Mouse (Mus musculus) C2C12 (cell line): Measurements from ENCODE around the gene Kif3b. TPM values are rescaled to one million over a fixed set of nuclear protein-coding genes. Genes with fewer than 3 reads are reported as not detected.
A peak's percentile ranks its signal among the peaks of the same experiment; 100 is the strongest.

Experiments
- H3K27me3 ChIP-seq: one replicate; pipeline ENCODE4 v1.6.1; 2011; ENCODE audit not compliant: control insufficient read depth, insufficient read depth, insufficient read length
- H3K36me3 ChIP-seq: one replicate; pipeline ENCODE4 v1.6.1; 2011; ENCODE audit not compliant: control insufficient read depth, insufficient read depth
- H3K4me3 ChIP-seq: one replicate; pipeline ENCODE4 v1.5.1; 2011; ENCODE audit warnings: mild to moderate bottlenecking, control low read depth; ENCODE audit not compliant: poor library complexity, insufficient read depth, severe bottlenecking
- H3K79me2 ChIP-seq: one replicate; pipeline ENCODE4 v1.6.1; 2011; ENCODE audit not compliant: control insufficient read depth, insufficient read depth
- H3K79me3 ChIP-seq: one replicate; pipeline ENCODE4 v1.6.1; 2011; ENCODE audit warnings: low read depth, control low read depth
- H3ac ChIP-seq: one replicate; pipeline ENCODE3; 2011; ENCODE audit warnings: low read depth; ENCODE audit not compliant: control insufficient read depth, insufficient read length
- CEBPB ChIP-seq: IDR thresholded peaks from one replicate; pipeline ENCODE4 v1.6.1; 2011; ENCODE audit warnings: low read depth, mild to moderate bottlenecking, control low read depth, moderate library complexity
- CTCF ChIP-seq: IDR thresholded peaks from one replicate; pipeline ENCODE4 v1.5.1; 2011; ENCODE audit not compliant: control insufficient read depth, insufficient read depth, insufficient read length
- FOSL1 ChIP-seq: IDR thresholded peaks from one replicate; pipeline ENCODE4 v1.8.0; 2011; ENCODE audit warnings: mild to moderate bottlenecking, low read length; ENCODE audit not compliant: poor library complexity, insufficient read depth, severe bottlenecking
- MAX ChIP-seq: IDR thresholded peaks from one replicate; pipeline ENCODE4 v1.6.1; 2011; ENCODE audit warnings: mild to moderate bottlenecking, control low read depth
- MYOD1 ChIP-seq: IDR thresholded peaks from one replicate; pipeline ENCODE4 v1.6.1; 2011; ENCODE audit warnings: low read depth; ENCODE audit not compliant: control insufficient read depth, insufficient read length
- MYOG ChIP-seq: IDR thresholded peaks from one replicate; pipeline ENCODE4 v1.6.1; 2011; ENCODE audit not compliant: control insufficient read depth, insufficient read length; ENCODE audit errors: extremely low read depth
- USF1 ChIP-seq: IDR thresholded peaks from one replicate; pipeline ENCODE4 v1.6.1; 2011; ENCODE audit warnings: low read depth, mild to moderate bottlenecking, control low read depth, moderate library complexity
- polyA plus RNA-seq: library from polyadenylated mRNA; unstranded; fragments of >200 nt; fragmentation: generic; extraction: Trizol; gene quantifications from one replicate; pipeline ENCODE4 v1.2.1, GENCODE M21; 2012; ENCODE audit warnings: missing spikeins

The Kif3b gene
- polyA plus RNA-seq, 1 experiment, result 8.6 TPM

GRCm38 (mm10) chr2:153319036-153319643 is 27.9 kb downstream of the Kif3b start:
- H3K36me3 ChIP-seq, result peaks cover 49% of the 10 kb centered on the region
- TF ChIP-seq FOSL1, result no peak
- no peak for TF ChIP-seq CTCF
- no peak for TF ChIP-seq CEBPB
- no peak for TF ChIP-seq USF1
- no peak for TF ChIP-seq MYOG
- TF ChIP-seq MAX, result no peak
- no peak for TF ChIP-seq MYOD1
- H3K4me3 ChIP-seq, result no peak overlapping the region
- H3ac ChIP-seq, result no peak overlapping the region
- no peaks in the 10 kb centered on the region for H3K79me2 ChIP-seq
- no peaks in the 10 kb centered on the region for H3K79me3 ChIP-seq
- H3K27me3 ChIP-seq, result no peaks in the 10 kb centered on the region

DNA sequence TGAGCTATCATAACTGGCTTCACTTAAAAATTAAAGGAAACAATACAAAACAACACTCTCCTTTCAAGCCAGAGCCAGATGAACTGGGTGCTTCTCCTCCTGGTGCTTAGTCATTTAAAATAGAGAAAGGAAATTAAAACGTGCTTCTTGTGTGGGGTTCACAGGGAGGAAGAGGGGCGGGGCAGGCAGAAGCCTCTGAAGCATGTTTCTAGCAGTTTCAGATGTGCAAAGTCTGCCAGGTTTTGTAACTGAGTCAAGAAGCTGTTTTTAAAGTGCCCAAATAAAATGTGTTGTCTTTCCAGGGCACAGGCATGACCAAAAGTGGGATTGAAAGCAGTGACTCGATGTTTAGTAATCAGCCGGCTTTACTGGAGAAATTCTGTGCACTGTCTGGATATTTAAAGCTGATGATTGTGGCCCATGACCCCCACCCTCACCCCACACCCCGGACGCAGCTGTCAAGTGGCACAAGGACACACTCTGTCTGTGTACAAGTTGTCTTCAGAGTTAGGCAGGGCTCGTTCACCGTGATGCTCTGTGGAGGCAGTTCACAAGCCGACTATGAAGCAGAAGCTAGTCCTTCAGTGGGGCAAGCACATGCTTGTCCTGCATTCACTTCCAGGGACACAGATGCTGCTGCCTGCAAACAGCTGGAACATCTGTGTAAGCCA is 34.6 kb downstream of the Kif3b start:
- Histone ChIP-seq H3K4me3 (no peak overlapping the region), H3K79me2 (no peaks in the 10 kb centered on the region), H3ac (peak overlapping the region; percentile 40), H3K79me3 (no peaks in the 10 kb centered on the region), H3K36me3 (peaks cover 56% of the 10 kb centered on the region), H3K27me3 (no peaks in the 10 kb centered on the region)
- TF ChIP-seq USF1, result no peak
- no peak for TF ChIP-seq FOSL1
- no peak for TF ChIP-seq CEBPB
- no peak for TF ChIP-seq MAX
- TF ChIP-seq CTCF, result no peak
- TF ChIP-seq MYOG, result no peak
- TF ChIP-seq MYOD1, result no peak

GRCm38 (mm10) chr2:153332271-153332670 is 41.1 kb downstream of the Kif3b start:
- Histone ChIP-seq H3K36me3 (peaks cover 31% of the 10 kb centered on the region), H3ac (no peak overlapping the region), H3K4me3 (no peak overlapping the region), H3K79me3 (no peaks in the 10 kb centered on the region), H3K79me2 (no peaks in the 10 kb centered on the region), H3K27me3 (no peaks in the 10 kb centered on the region)
- TF ChIP-seq CEBPB (no peak), FOSL1 (no peak), MAX (no peak), MYOG (no peak)

DNA sequence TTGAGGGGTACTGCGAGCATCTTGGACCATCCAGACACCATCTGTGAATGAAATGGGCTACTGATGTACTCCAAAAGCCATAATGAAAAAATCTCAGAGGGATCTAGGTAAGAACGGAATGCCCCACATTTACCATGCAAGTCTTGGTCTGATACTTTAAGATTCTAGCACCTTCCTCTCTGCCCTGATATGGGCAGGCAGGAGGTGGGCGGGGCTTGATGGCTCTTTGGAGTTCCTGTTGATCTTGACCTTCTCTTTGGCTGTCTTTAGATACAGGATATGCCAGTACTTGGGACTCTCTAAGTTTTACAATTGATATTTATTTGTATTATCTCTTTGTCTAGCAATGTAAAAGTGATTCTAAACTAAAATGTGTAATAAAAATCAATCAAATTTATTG is 41.8 kb downstream of the Kif3b start:
- Histone ChIP-seq H3K79me2 (no peaks in the 10 kb centered on the region), H3K27me3 (no peaks in the 10 kb centered on the region)
- TF ChIP-seq MYOG (no peak), USF1 (no peak), MYOD1 (no peak), MAX (no peak)

GRCm38 (mm10) chr2:153333822-153334232 is 42.6 kb downstream of the Kif3b start:
- Histone ChIP-seq H3K27me3 (no peaks in the 10 kb centered on the region), H3K36me3 (peaks cover 31% of the 10 kb centered on the region), H3ac (no peak overlapping the region), H3K79me3 (no peaks in the 10 kb centered on the region), H3K4me3 (no peak overlapping the region), H3K79me2 (no peaks in the 10 kb centered on the region)
- TF ChIP-seq MYOG (no peak), MYOD1 (peak; percentile 77)

More for the DNA sequence above, 41.8 kb downstream of the Kif3b start:
- Histone ChIP-seq H3K36me3 (peaks cover 31% of the 10 kb centered on the region), H3K4me3 (no peak overlapping the region), H3ac (no peak overlapping the region), H3K79me3 (no peaks in the 10 kb centered on the region)

DNA sequence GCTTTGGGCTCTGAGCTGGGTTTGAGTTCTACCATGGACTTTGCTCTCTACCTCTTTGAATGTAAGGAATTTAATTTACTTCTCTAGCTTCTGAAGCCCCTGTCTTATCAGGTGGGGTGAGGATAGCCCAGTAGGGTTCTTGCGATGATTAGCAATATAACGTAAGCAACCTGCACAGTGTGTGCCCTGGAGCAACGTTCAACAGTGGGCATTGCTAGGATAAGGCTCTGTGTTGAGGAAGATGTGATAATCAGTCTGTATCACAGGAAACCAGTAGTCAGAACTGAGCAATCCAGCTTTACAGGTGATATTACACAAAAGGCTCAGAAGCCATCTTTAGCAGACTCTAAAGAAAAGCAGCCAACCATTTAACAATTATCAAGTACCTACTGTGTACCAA is 43.1 kb downstream of the Kif3b start:
- peaks cover 30% of the 10 kb centered on the region for H3K36me3 ChIP-seq
- H3K27me3 ChIP-seq, result no peaks in the 10 kb centered on the region
- H3K79me3 ChIP-seq, result no peaks in the 10 kb centered on the region
- H3ac ChIP-seq, result no peak overlapping the region
- no peaks in the 10 kb centered on the region for H3K79me2 ChIP-seq
- TF ChIP-seq MYOG, result no peak
- no peak for TF ChIP-seq USF1
- TF ChIP-seq MAX, result no peak
- no peak for TF ChIP-seq CTCF
- no peak for TF ChIP-seq CEBPB
- no peak for TF ChIP-seq MYOD1
- no peak for TF ChIP-seq FOSL1
- H3K4me3 ChIP-seq, result no peak overlapping the region
